Mouse (Mus musculus): ENCODE measurements around the gene Zeb2.

The Zeb2 gene

DNA sequence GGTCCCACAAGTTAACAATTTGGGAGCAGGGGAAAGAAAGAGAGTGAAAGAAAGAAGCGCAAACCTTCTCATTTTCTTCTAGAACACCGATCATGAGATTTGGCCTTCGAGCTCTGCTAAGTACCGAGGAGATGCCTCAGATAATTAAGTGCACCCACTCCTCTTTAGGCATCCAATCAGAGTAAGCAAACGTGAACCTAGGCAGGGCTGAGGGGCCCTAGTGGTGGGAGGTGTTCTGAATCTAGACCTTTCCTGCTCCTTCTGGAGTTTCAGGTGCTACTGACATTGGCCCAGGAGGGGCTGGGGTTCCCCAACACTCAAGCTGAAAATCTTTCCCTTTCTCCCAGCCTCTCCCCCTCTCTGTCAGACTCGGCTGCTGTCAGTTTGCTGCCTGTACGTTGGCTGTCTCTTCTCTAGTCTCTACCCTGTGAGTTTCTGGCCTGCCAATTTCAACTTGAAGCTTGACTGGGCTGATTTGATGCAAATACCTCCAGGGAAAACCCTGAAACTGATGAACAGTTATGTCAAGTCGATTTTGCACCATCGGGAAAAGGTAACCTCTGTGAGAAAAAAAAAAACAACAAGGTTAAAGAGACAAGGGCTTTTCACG, 20.5 kb downstream of the Zeb2 start:
- no peak for DNase-seq (ENCODE audit: low spot score in 2 of 2)

DNA sequence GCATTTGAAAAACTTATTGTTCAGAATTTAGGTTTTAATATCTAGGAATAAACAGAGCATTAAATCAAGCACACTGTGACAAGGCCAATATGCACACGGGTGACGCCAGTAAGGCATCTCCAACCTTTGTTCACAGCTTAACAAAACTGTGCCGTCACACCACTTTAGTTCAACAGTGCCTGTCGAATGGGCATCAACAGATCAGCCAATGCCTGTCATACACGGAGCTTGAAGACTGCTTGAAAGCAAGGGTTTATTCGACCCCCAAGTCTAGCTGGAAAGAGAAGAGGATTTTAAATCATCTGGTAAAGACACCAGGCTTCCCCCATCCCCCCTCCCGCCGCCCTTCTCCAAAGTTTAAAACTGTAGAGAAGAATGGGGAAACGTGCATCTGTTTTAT, 21.4 kb downstream of the Zeb2 start:
- DNase-seq (ENCODE audit: low spot score in 2 of 2), result no peak

DNA sequence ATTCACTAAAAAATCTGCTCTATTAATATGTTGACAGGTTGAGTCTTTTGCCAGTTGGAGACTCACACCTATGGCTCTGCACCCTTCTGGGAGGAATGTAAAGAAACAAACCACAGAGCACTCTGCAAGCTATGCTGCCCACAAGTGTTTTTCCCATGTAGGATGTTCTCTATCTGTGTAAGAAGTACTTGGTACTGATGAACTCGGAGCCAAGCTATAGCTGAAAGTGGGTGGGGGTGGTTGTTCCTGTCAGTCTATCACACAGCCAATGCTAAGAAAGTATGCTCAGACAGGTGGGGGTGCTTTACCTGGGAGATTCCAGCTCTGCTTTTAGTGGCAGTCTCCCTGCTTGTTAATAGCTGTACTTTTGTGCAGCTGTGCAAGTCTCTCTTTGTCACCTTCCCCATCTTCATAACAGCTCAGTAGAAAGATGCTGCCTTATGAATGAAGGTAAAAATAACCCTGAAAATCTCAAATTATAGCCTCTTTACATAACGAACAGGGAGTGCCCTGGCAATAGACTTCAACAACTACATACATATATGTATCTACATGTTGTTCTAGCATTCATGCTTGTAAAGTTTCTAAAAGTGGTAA, 22.7 kb downstream of the Zeb2 start:
- DNase-seq (ENCODE audit: low spot score in 2 of 2), result no peak

DNA sequence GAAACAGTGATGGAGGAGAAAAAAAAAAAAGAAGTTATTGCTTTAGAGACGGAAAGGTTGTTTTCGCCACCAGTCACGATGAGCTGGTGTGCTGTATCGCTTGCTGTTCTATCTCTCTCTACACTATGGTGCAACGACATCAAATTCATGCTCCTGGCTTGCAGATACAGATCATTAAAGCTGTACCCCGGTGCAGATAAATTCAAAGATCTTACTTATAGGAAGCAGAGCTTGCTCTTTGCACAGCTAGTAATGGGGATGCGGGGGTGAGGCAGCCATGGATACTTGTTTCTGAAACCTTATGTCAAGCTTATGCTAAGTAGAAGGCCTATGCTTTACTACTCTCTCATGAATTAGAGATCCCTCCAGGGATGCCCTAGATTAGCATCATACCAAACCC, 23.7 kb downstream of the Zeb2 start:
- DNase-seq (ENCODE audit: low spot score in 2 of 2), result no peak

- no peak for DNase-seq (ENCODE audit: low spot score in 2 of 2)
These were observed 24.5 kb downstream of the Zeb2 start for GRCm38 (mm10) chr2:45092654-45093053.

DNA sequence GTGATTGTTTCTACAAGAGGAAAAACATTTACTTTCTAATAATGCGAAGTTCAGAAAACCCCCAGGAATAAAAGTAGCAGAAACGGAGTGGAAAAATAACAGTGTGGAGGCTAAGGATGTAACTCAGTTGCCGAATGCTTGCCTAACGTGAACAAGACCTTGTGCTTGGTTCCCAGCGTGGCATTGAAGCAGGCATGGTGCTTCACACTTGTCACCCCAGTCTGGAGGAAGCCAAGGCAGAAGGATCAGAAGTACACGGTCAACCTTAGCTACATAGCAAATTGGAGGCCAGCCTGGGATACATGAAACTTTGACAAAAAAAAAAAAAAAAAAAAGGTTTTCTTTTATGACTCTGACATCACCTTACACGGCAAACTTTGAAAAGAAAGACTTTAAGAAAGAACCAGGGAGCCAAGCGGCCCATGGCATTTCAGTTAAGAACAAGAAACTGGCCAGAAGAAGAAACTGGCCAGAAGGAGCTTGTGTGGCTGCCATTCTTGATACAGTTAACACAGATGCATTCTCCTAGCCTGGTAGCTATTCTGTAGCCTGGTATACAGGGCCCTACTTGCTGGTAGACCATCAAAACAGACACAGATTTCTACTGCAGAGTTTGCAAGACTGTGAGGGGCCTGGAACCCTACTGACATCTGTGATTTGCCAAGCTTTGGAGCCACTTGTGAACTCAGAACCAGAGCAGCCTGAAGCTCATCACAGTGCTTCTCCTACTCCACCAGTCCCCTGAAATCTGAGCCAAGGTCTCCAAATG, 26.5 kb downstream of the Zeb2 start:
- no peak for DNase-seq (ENCODE audit: low spot score in 2 of 2)

- no peak for DNase-seq (ENCODE audit: low spot score in 2 of 2)
These were observed 28.0 kb downstream of the Zeb2 start for GRCm38 (mm10) chr2:45089251-45089530.

- DNase-seq (ENCODE audit: low spot score in 2 of 2), result no peak
These were observed 28.6 kb downstream of the Zeb2 start for GRCm38 (mm10) chr2:45088435-45089250.

DNA sequence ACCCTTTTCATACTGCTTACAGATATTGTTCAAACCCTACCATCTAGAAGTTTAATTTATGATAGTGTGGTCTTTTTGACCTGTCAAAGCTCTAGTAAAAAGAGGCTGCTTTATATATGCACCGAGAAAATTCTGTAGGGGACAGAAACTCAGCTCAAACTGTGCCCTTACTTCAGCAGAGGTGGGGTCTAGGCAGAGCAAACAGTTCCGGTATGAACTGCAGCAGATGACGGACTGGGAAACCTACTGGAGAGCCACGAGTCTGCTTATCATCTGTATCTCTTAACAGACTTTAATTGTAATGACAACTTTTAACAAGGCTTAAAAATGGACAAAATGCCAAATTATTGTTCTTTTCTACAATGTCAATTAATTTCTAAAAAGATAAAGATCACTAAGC, 30.0 kb downstream of the Zeb2 start:
- DNase-seq (ENCODE audit: low spot score in 2 of 2), result no peak

- DNase-seq (ENCODE audit: low spot score in 2 of 2), result no peak
These were observed 31.5 kb downstream of the Zeb2 start for GRCm38 (mm10) chr2:45085653-45086052.

DNA sequence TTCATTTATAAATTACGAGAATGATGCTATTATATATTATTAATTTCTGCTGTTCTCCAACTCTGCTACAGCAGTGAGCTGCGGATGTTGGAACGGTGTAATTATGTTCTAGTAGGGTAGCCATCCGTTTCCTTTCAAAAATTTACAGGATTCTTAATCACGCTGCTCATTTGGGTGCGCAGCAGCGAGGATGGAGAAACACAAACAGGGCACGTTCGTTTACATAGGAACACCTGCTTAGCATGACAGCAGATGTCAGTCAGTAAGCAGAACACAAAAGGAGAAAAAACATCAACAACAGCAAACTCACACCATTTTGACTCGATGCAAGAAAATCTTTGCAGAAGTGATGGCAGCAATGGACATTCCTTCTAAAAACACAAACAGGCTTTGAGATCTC, 34.2 kb downstream of the Zeb2 start:
- DNase-seq (ENCODE audit: low spot score in 2 of 2), result no peak

DNA sequence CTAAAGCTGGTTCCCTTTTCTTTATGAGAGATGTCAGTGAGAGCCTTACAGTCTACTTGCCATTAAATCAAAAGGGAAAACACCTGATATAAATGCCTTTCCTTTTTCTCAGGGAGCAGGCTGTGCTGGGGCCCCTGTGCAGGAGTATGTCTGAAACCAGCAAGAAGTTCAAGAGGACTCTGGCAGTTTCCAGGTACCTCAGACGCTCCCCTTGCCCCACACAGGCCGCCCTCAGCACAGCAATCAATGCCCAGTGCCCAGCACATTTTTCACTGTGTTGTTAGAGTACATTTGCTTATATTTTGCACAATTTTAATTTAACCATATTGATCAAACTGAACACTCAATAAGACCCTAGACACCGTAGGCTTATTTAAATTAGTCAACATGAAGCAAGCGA, 35.6 kb downstream of the Zeb2 start:
- no peak for DNase-seq (ENCODE audit: low spot score in 2 of 2)

DNA sequence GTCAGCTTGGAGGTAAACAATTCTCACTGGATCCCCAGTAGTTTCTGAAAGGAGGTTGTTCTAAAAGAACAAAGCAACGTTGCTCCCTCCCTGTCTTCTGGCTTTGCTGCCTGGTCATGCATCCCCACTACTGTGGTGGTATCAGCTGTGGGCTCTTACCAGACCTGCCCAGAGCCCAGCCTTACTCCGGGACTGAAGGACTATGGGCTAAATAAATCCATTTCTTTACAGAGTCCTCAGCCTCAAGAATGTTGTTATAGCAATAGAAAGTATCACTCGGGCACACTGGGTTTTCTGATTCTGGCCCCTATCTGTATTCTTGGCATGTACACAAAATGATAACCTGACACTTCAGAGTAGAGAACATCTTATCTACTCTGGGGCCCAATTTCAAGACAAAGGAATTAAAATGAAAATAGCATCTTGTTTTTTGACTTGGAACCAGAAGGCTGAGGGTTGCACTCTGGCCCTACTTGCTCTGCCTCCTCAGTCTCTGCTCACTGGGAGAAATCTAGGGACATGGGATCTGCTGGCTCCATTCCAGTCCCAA, 39.2 kb downstream of the Zeb2 start:
- DNase-seq (ENCODE audit: low spot score in 2 of 2), result no peak

- DNase-seq (ENCODE audit: low spot score in 2 of 2), result no peak
These were observed 39.8 kb downstream of the Zeb2 start for GRCm38 (mm10) chr2:45077383-45077782.

DNA sequence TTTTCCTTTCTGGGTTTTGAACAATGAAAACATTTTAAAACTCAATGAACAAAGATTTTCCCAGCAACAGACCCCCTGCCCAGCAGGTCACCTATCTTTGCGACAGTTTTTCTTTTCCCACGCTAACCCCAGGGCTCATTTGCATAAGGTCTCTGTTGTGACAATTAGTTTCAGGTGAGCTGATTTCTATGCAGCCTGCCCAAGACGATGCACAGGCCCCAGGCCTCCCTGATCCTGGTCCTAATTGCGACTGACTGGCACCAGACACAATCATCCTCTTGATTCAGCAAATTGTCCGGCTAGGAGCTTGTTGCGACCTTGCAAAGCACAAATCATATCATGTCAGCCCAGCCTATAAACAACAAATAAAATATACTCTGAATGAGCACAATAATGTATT, 44.2 kb downstream of the Zeb2 start:
- no peak for DNase-seq (ENCODE audit: low spot score in 2 of 2)

GRCm38 (mm10) chr2:45071296-45071695, 45.9 kb downstream of the Zeb2 start:
- DNase-seq (ENCODE audit: low spot score in 2 of 2), result no peak

- no peak for DNase-seq (ENCODE audit: low spot score in 2 of 2)
These were observed 46.5 kb downstream of the Zeb2 start for GRCm38 (mm10) chr2:45070612-45071276.

DNA sequence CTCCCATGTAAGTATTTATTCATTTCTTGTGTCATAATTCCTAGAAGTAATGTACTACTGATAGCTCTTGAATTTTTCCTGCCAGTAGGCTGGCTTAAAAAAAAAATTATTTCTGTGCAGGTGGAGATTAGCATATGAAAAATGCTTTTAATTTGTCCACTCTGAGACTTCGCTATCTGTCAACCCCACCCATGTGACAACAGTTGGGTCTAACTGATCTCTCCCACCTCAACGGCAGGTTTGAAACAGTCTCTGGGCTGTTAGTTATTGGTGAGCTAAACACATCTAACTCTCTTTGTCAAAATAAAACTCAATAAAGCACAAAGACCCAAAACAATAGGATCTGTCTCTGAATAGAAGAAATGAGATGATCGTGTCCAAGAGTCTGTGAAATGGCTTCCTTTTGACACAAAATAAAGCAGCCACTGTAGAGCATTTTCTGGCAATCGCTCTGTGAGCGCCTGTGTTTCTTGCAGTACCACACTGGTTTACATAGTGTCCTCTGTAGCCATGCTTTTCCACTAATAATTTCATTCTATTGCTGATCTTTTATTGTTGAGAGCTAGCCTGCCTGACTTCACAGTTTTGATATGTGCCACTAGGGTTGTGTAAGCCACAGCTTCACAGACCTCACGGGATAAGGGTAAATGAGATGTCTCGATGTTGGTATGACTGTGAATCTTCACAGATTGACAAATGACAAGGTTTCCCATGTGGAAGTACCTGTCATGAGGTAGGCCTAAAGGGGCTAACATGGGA, 48.2 kb downstream of the Zeb2 start:
- DNase-seq (ENCODE audit: low spot score in 2 of 2), result no peak

DNA sequence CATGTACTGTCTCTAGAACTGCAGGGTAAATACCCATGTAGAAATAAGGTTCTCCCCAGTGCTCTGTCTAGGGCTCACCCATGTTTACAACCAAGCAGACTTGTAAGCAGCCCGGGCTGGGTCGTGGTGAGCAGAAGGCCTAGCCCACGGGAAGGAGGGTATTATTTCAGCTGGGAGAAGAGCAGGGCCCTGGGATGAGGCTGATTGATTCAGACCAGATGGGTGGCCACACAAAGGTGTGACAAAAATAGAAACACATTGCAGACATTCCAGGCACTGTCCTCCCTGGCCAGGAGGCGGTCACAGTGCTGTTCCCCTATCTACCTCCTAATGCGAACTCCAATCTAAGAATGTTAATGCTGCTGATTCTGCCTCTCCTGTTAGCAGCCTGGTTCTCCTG, 50.1 kb downstream of the Zeb2 start:
- DNase-seq (ENCODE audit: low spot score in 2 of 2), result no peak

- DNase-seq (ENCODE audit: low spot score in 2 of 2), result no peak
These were observed 53.8 kb downstream of the Zeb2 start for GRCm38 (mm10) chr2:45063300-45063890.

GRCm38 (mm10) chr2:45062136-45062535, 55.1 kb downstream of the Zeb2 start:
- DNase-seq (ENCODE audit: low spot score in 2 of 2), result no peak

Measured in urinary bladder, adult 18-20 months (tissue).